Mouse (Mus musculus) frontal cortex, adult (tissue): ENCODE measurements at regions not wholly inside any gene's neighbourhood (a gene's known extent, or its start where the extent isn't known, plus 50 kb on each side); places are given as distances from the start of the nearest gene placed in this dataset.

ENCODE experiments used
- ATAC-seq: cut with Nextera tagmentation; 2 replicates; pipeline ENCODE4 v1.9.2; 2017; ENCODE audit warnings: mild to moderate bottlenecking, moderate library complexity, mixed read lengths; ENCODE audit not compliant: low TSS enrichment

DNA sequence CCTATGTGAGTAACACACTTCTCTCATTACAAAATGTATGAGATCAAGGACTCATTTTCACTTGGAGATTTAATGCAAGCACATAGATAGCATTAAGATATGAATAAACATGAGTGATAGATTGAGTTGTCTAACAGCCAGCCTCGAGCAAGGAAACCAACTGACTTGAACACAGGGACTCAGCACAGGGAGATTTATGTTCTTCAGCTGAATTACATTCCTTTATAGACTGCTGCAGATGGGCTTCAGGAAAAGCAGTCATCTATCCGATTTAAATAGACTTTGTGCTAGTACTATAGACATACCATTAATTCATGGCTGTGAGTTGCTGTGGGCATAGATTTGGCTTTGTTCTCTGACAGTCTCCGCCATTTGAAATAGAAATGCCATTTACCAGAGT, 661.9 kb downstream of the Cenpc1 start:
- ATAC-seq, result no peak

DNA sequence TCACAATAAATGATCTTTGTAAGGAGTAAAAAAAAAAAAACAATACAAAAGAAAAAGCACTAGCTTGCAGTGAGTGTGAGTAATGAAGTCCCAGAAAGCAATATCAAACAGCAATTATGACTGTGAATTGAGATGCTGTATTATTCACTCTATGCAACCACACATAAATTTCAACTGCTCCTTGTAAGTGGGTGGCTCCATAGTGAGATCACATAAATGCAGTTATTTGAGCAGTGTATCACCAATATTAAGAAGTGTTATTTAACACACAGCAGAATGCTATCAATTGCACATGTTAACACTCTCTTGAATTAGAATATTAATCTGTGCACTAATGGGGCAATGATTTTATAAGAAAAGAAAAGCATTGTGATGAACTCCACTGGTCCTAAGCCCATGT, 705.0 kb downstream of the Cenpc1 start:
- no peak for ATAC-seq

DNA sequence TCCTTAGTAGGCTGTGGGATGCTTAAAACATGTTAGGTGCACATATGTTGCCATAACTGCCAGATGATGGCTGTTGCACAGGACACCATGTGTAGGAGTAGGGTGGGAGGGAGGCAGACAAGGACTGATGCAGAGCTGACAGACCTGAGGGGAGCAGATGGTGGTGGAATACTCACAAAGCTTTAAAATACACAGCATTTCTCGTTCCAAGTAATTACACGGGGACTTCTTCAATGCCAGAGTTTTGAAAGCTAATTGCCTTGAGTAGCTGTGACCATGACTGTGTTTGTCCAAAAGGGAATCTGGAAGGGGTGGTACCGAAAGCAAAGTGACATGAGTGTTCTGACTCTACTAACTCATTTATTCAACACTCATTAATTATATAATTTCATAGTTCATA, 718.6 kb downstream of the Cenpc1 start:
- ATAC-seq, result peak; percentile 94

DNA sequence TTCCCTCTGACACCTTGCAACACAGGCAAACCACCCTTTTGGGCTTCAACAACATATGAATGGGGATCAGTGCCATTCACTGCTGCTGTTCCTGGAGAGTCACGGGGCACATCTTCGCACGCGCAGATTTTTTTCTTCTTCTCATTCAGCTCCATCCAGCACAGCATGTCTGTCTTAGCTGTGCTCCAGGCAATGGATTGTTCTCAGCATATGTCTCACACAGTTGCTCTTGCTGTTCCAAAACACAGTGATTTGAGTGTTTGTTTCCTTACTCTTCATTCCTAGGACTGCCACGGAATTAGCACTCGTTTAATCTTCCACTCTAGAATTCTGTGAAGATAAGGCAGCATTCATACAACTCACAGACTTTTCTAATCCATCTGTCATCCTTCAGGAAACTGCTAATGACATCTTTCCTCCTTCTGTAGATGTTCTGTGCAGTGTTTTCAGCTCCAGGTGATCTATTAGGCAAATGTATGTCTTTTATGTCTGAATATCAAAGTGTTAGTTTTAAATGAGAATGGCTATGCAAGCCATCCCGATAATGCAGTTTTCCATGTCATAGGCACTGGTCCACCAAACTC, 719.2 kb downstream of the Cenpc1 start:
- peak; percentile 82 for ATAC-seq

DNA sequence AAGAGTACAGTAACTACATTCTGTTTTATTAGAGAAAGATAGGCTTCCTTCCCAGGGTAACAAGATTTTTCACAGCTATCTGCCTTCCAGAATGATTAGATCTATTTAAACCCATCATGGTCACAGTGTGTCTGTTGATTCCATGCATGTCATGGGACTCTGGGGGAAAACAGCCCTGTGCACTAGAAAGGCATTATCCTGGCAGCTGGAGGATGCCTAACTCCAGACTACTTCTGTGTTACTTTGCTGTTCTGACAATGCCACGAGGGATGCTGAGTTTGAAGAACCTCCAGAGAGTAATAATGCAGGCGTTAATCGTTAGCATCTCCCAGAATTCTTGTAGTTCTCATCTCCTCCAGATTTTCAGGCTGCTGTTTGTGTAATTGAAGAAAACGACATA, 724.0 kb downstream of the Cenpc1 start:
- ATAC-seq, result no peak

DNA sequence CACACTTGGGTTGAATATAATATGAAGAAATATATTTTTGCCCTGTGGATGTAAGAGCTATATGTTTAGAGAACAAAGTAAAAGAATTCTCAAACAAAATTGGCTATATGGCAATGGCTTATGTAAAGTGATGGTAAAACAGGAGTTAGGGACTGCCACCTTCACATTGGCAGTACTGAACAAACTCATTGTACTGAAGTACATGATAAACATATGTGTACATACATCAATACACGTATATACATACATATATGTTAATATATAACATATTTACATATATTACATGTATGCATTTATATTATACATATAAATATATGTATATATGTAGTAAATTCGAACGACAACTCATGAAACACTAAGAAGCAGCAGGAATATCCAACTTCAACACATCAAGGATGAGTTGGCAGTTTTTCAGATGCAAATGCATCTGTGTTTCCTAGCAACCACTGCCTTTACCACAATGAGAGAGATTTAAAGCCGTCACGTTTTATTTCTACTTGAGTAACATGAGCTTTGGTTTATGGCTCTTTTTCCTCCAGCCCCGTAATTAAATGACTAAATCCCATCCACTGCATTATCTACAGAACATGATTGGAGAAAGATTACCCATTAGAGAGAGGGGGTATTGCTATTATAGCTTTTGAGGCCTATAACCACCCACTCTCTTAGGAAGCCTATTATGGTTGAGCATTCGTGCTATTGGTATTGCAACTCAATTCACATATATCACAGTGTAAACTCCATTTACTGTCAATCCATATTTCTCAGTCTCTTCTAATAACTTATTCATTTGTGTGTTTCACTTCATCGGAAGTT, 727.5 kb downstream of the Cenpc1 start:
- ATAC-seq, result peak; percentile 92

DNA sequence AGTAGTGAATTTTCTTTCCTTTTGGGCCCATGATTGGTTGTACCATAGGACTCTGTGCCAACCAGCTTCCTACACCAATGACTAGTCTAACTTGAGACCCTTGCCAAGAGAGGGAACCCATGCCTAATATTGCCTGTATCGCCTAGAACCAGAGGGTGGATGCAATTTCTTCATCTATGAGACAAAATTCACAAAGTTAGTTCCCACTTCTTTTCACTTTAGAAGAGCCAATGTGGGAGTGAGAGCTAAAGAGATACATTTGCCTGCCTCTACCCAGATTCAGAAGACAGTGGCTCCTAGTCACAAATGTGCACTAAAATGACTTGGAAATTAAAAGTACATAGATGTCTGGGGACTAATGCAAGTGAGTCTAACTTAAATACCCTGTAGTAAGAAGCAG, 728.4 kb downstream of the Cenpc1 start:
- ATAC-seq, result peak; percentile 57
